Mouse (Mus musculus): ENCODE results near the gene Tmem216. TPM values are rescaled to one million over a fixed set of nuclear protein-coding genes. Genes with fewer than 3 reads are reported as not detected.
A peak's percentile ranks its signal among the peaks of the same experiment; 100 is the strongest.

Tmem216 gene
- polyA plus RNA-seq, 1 experiment: not detected

GRCm38 (mm10) chr19:10557001-10557400 is 963 bp upstream of the Tmem216 start:
- no peak for TF ChIP-seq CTCF (IDR thresholded peaks at IDR 0.05; ENCODE audit: insufficient read depth, low read depth, low read length)
- no peak for TF ChIP-seq POLR2A (IDR thresholded peaks at IDR 0.05; ENCODE audit: insufficient read depth, low read depth, low read length)
- WGBS: 69% methylated on average over 2 of the region's 2 CpGs
- H3K27ac ChIP-seq (ENCODE audit: insufficient read depth, low read depth, low read length): no peak overlapping the region

GRCm38 (mm10) chr19:10539454-10539853 is 16.6 kb downstream of the Tmem216 start:
- no peaks in the 10 kb centered on the region for H3K4me1 ChIP-seq (ENCODE audit: control insufficient read depth, insufficient read depth, low read length)
- TF ChIP-seq CTCF (IDR thresholded peaks at IDR 0.05; ENCODE audit: insufficient read depth, low read depth, low read length) (no peak), POLR2A (IDR thresholded peaks at IDR 0.05; ENCODE audit: insufficient read depth, low read depth, low read length) (no peak)
- H3K4me3 ChIP-seq (ENCODE audit: insufficient read depth, low read depth, low read length): no peak overlapping the region
- no peak overlapping the region for H3K27ac ChIP-seq (ENCODE audit: insufficient read depth, low read depth, low read length)
- WGBS: 91% methylated on average over 5 of the region's 5 CpGs

More at GRCm38 (mm10) chr19:10557001-10557400, 963 bp upstream of the Tmem216 start:
- no peak overlapping the region for H3K4me3 ChIP-seq (ENCODE audit: insufficient read depth, low read depth, low read length)
- no peaks in the 10 kb centered on the region for H3K4me1 ChIP-seq (ENCODE audit: control insufficient read depth, insufficient read depth, low read length)

GRCm38 (mm10) chr19:10530082-10530481 is 26.0 kb downstream of the Tmem216 start:
- no peak for TF ChIP-seq CTCF (IDR thresholded peaks at IDR 0.05; ENCODE audit: insufficient read depth, low read depth, low read length)
- no peak overlapping the region for H3K4me3 ChIP-seq (ENCODE audit: insufficient read depth, low read depth, low read length)
- 97% methylated on average over 1 of the region's 1 CpGs for WGBS

GRCm38 (mm10) chr19:10525910-10526309 is 30.1 kb downstream of the Tmem216 start, which contains the start of gene Sdhaf2:
Sdhaf2 (minus strand) TSS chr19:10526142.
- TF ChIP-seq POLR2A (IDR thresholded peaks at IDR 0.05; ENCODE audit: insufficient read depth, low read depth, low read length): no peak
- TF ChIP-seq CTCF (IDR thresholded peaks at IDR 0.05; ENCODE audit: insufficient read depth, low read depth, low read length): no peak
- 0% methylated on average over 11 of the region's 11 CpGs for WGBS
- Histone ChIP-seq H3K27ac (ENCODE audit: insufficient read depth, low read depth, low read length) (peak within 1 kb of the TSS; percentile 76), H3K4me3 (ENCODE audit: insufficient read depth, low read depth, low read length) (peak within 1 kb of the TSS; percentile 75), H3K4me1 (ENCODE audit: control insufficient read depth, insufficient read depth, low read length) (peaks cover 3% of the 10 kb centered on the region; the same call in 1 of the 2 replicates)

More at GRCm38 (mm10) chr19:10530082-10530481, 26.0 kb downstream of the Tmem216 start:
- no peak overlapping the region for H3K27ac ChIP-seq (ENCODE audit: insufficient read depth, low read depth, low read length)
- no peaks in the 10 kb centered on the region for H3K4me1 ChIP-seq (ENCODE audit: control insufficient read depth, insufficient read depth, low read length)

GRCm38 (mm10) chr19:10525106-10525901 is 30.7 kb downstream of the Tmem216 start, which contains the start of gene Cpsf7:
Cpsf7 (plus strand) TSS chr19:10525266.
- TF ChIP-seq POLR2A (IDR thresholded peaks at IDR 0.05; ENCODE audit: insufficient read depth, low read depth, low read length): 0 out of 2 replicates have a peak, but pooled peaks have one; percentile 66
- TF ChIP-seq CTCF (IDR thresholded peaks at IDR 0.05; ENCODE audit: insufficient read depth, low read depth, low read length): no peak
- Histone ChIP-seq H3K4me1 (ENCODE audit: control insufficient read depth, insufficient read depth, low read length) (peaks cover 3% of the 10 kb centered on the region; the same call in 1 of the 2 replicates), H3K4me3 (ENCODE audit: insufficient read depth, low read depth, low read length) (peak within 1 kb of the TSS; percentile 75), H3K27ac (ENCODE audit: insufficient read depth, low read depth, low read length) (peak within 1 kb of the TSS; percentile 96)
- WGBS: under 1% methylated on average over 83 of the region's 93 CpGs

GRCm38 (mm10) chr19:10524784-10525105 is 31.3 kb downstream of the Tmem216 start:
- H3K27ac ChIP-seq (ENCODE audit: insufficient read depth, low read depth, low read length): peak overlapping the region; percentile 96
- H3K4me3 ChIP-seq (ENCODE audit: insufficient read depth, low read depth, low read length): peak overlapping the region; percentile 75
- under 1% methylated on average over 19 of the region's 19 CpGs for WGBS
- TF ChIP-seq CTCF (IDR thresholded peaks at IDR 0.05; ENCODE audit: insufficient read depth, low read depth, low read length): no peak
- peaks cover 3% of the 10 kb centered on the region; the same call in 1 of the 2 replicates for H3K4me1 ChIP-seq (ENCODE audit: control insufficient read depth, insufficient read depth, low read length)

GRCm38 (mm10) chr19:10523483-10524080 is 32.5 kb downstream of the Tmem216 start:
- WGBS: 84% methylated on average over 5 of the region's 5 CpGs
- TF ChIP-seq CTCF (IDR thresholded peaks at IDR 0.05; ENCODE audit: insufficient read depth, low read depth, low read length) (no peak), POLR2A (IDR thresholded peaks at IDR 0.05; ENCODE audit: insufficient read depth, low read depth, low read length) (no peak)
- Histone ChIP-seq H3K27ac (ENCODE audit: insufficient read depth, low read depth, low read length) (no peak overlapping the region), H3K4me1 (ENCODE audit: control insufficient read depth, insufficient read depth, low read length) (peaks cover 3% of the 10 kb centered on the region; the same call in 1 of the 2 replicates), H3K4me3 (ENCODE audit: insufficient read depth, low read depth, low read length) (no peak overlapping the region)

- Histone ChIP-seq H3K4me1 (ENCODE audit: control insufficient read depth, insufficient read depth, low read length) (peaks cover 3% of the 10 kb centered on the region; the same call in 1 of the 2 replicates), H3K27ac (ENCODE audit: insufficient read depth, low read depth, low read length) (no peak overlapping the region), H3K4me3 (ENCODE audit: insufficient read depth, low read depth, low read length) (no peak overlapping the region)
- no peak for TF ChIP-seq CTCF (IDR thresholded peaks at IDR 0.05; ENCODE audit: insufficient read depth, low read depth, low read length)
- TF ChIP-seq POLR2A (IDR thresholded peaks at IDR 0.05; ENCODE audit: insufficient read depth, low read depth, low read length): no peak
- WGBS: 77% methylated on average over 1 of the region's 1 CpGs
Measured at GRCm38 (mm10) chr19:10521926-10522325, 34.1 kb downstream of the Tmem216 start.

- no peak overlapping the region for H3K27ac ChIP-seq (ENCODE audit: insufficient read depth, low read depth, low read length)
- no peak for TF ChIP-seq POLR2A (IDR thresholded peaks at IDR 0.05; ENCODE audit: insufficient read depth, low read depth, low read length)
- TF ChIP-seq CTCF (IDR thresholded peaks at IDR 0.05; ENCODE audit: insufficient read depth, low read depth, low read length): no peak
- WGBS: 48% methylated on average over 1 of the region's 1 CpGs
- H3K4me1 ChIP-seq (ENCODE audit: control insufficient read depth, insufficient read depth, low read length): peaks cover 3% of the 10 kb centered on the region; the same call in 1 of the 2 replicates
- no peak overlapping the region for H3K4me3 ChIP-seq (ENCODE audit: insufficient read depth, low read depth, low read length)
Measured at GRCm38 (mm10) chr19:10520355-10520754, 35.7 kb downstream of the Tmem216 start.
